Mouse (Mus musculus): Measurements from ENCODE around the gene B4galt1.

GRCm38 (mm10) chr4:40857824-40858346 lies 4.1 kb upstream of the B4galt1 start:
- TF ChIP-seq TAL1 (IDR thresholded peaks at IDR 0.05; ENCODE audit: low read length) (no peak), GATA1 (IDR thresholded peaks at IDR 0.05; ENCODE audit: low read length) (no peak)

Measured in erythroblast, embryonic 14.5 days (primary cell).